Mouse (Mus musculus) gastrocnemius, adult 18-20 months (tissue): ENCODE measurements at regions not wholly inside any gene's neighbourhood (a gene's known extent, or its start where the extent isn't known, plus 50 kb on each side); places are given as distances from the start of the nearest gene placed in this dataset.

ENCODE experiments used
- DNase-seq: peaks from one replicate; pipeline ENCODE4 v3.0.0; 2021; ENCODE audit warnings: low spot score

- DNase-seq: no peak
Observed at GRCm38 (mm10) chr6:50058596-50058995, 51.4 kb upstream of the Mpp6 start.

- no peak for DNase-seq
Observed at GRCm38 (mm10) chr6:50059917-50060316, 50.1 kb upstream of the Mpp6 start.
